Mouse (Mus musculus) erythroblast, embryonic 14.5 days (primary cell): Measurements from ENCODE around the gene Rad1. TPM values are rescaled to one million over a fixed set of nuclear protein-coding genes. Genes with fewer than 3 reads are reported as not detected.
"Not testable (repeated sequence)": the region's sequence is repeated elsewhere in the genome, so short reads cannot be mapped to it uniquely, and the experiment has no call there.

Source experiments
- H3K27me3 ChIP-seq: 2 replicates; pipeline ENCODE4 v1.6.1; 2012; ENCODE audit warnings: inconsistent platforms; ENCODE audit not compliant: control insufficient read depth
- H3K36me3 ChIP-seq: 2 replicates; pipeline ENCODE4 v1.6.1; 2012; ENCODE audit warnings: mild to moderate bottlenecking, inconsistent platforms; ENCODE audit not compliant: control insufficient read depth
- H3K4me1 ChIP-seq: 2 replicates; pipeline ENCODE4 v1.6.1; 2012; ENCODE audit warnings: inconsistent platforms; ENCODE audit not compliant: control insufficient read depth
- H3K4me3 ChIP-seq: replicated peaks from 2 replicates; pipeline ENCODE3; 2012; ENCODE audit warnings: moderate library complexity, mild to moderate bottlenecking, inconsistent platforms
- H3K9me3 ChIP-seq: 2 replicates; pipeline ENCODE4 v1.6.1; 2012; ENCODE audit warnings: low read length, inconsistent platforms, mixed read lengths; ENCODE audit not compliant: control insufficient read depth
- GATA1 ChIP-seq: IDR thresholded peaks from 2 replicates; pipeline ENCODE4 v1.6.1; 2012; ENCODE audit warnings: low read length, inconsistent platforms, mixed read lengths
- TAL1 ChIP-seq: IDR thresholded peaks from 3 replicates; pipeline ENCODE4 v1.6.1; 2012; ENCODE audit warnings: low read length, inconsistent platforms, mixed read lengths
- polyA plus RNA-seq: library from polyadenylated mRNA; stranded (reverse); fragments of >175 nt; gene quantifications from 2 replicates; pipeline ENCODE4 v1.2.3, GENCODE M21; 2012

The Rad1 gene
- polyA plus RNA-seq, 1 experiment, result 0.54 TPM

DNA sequence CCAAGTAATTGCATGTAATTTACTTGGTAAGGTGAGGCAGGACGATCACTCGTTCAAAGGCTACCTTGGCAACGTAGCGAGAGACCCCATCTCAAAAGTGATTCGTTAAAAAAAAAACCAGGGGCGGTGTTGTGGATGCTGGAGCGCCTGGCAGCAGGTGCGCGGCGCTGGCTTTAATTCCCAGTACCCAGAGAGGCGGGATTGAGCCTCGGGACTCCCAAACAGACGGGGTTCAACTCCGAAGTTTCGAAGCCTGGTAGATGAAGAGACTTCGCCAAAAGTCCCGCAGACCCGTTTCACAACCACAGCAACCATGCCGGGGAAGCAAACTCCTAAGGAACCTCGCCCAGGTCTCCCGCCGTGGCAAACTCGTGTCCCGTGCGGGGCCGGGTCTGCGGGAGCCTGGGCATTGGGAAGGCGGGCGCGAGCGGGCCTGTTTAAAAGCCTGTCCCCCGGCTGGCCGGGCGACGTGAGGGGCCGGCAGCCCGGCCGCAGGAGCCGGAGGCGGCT lies 16.1 kb upstream of the Rad1 start:
- Histone ChIP-seq H3K27me3 (no peaks in the 10 kb centered on the region), H3K4me3 (peak overlapping the region; percentile 80)

DNA sequence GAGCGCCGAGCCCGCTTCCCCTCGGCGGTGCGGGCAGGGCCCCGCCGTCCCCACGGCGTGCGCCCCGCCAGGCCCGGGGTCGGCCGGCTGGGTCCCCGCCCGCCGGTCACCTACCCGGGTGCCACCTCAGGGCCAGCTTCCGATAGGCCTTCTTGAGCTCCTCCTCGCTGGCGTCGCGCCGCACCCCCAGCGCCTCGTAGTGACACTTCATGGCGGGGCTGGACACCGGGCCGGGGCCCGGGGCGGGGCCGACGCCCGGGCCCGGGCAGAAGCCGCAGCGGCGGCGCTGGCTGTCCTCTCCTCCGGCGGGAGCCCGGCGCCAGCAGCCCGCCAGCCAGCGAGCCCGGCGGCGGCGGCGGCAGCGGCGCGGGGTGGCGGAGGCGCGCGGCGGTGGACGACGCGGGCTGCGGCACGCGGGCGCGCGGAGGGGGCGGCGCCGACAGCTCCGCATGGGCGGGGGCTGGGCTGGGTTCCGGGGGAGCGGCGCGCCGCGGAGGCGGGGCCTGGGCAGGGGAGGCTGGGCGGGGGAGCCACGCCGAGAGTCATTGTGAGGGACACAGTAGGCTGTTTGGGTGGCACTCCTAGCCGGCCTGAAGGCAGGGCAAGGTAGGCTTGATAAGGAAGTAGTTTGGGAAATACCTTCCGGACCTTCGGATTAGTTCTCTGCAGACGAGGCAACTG lies 15.5 kb upstream of the Rad1 start, which contains the start of gene Dnajc21:
TSS of gene Dnajc21 (minus strand) at position 366 of the 681 bp plus-strand sequence.
- Histone ChIP-seq H3K9me3 (no peaks in the 10 kb centered on the region), H3K27me3 (no peaks in the 10 kb centered on the region), H3K4me1 (peaks cover 27% of the 10 kb centered on the region), H3K36me3 (peaks cover 7% of the 10 kb centered on the region), H3K4me3 (peak within 1 kb of the TSS; percentile 80)
- TF ChIP-seq TAL1, result no peak
- no peak for TF ChIP-seq GATA1

More for the DNA sequence above, 16.1 kb upstream of the Rad1 start:
- TF ChIP-seq TAL1 (no peak), GATA1 (no peak)
- Histone ChIP-seq H3K36me3 (peaks cover 3% of the 10 kb centered on the region), H3K9me3 (no peaks in the 10 kb centered on the region), H3K4me1 (peaks cover 27% of the 10 kb centered on the region)

DNA sequence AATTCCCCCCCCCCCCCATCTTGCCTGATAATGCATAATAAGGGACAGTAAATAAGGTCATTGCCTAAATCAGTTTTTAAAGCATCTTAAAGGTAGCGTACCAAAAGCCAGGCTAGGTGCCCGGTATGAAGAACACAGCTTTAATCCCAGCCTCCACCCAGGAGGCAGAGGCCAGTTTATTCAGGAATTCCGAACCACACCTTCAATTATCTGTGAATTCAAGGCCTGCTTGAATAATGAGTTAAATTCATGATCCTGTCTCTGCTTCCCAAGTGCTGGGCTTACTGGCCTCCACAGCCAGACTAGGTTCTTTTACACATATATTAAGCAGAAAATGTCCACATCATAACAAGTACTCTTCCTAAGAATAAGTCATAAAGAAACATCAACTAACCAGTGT lies 14.9 kb upstream of the Rad1 start:
- H3K4me1 ChIP-seq, result peaks cover 27% of the 10 kb centered on the region
- H3K27me3 ChIP-seq, result no peaks in the 10 kb centered on the region
- no peaks in the 10 kb centered on the region for H3K9me3 ChIP-seq
- TF ChIP-seq TAL1 (no peak), GATA1 (no peak)
- H3K36me3 ChIP-seq, result peaks cover 14% of the 10 kb centered on the region
- peak overlapping the region; percentile 80 for H3K4me3 ChIP-seq

DNA sequence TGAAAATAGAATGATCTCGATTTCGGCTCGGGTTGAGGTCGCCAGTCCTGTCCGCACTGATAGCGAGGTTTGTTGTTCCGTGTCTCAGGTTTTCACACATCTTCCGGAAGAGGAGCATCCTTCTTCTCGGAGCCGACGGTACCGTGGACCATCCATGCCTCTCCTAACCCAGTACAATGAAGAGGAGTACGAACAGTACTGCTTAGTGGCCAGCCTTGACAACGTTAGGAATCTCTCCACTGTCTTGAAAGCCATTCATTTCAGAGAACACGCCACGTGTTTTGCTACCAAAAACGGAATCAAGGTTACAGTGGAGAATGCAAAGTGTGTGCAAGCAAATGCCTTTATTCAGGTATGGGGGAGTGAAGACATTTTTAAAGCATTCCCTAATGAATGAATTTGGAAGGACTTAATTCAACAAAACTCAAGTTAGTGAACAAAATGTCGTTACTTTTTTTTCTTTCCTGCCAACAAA lies 584 bp downstream of the Rad1 start:
- no peaks in the 10 kb centered on the region for H3K27me3 ChIP-seq
- no peak for TF ChIP-seq TAL1
- H3K4me1 ChIP-seq, result peaks cover 28% of the 10 kb centered on the region
- H3K36me3 ChIP-seq, result peaks cover 51% of the 10 kb centered on the region
- H3K9me3 ChIP-seq, result no peaks in the 10 kb centered on the region
- peak overlapping the region; percentile 70 for H3K4me3 ChIP-seq

DNA sequence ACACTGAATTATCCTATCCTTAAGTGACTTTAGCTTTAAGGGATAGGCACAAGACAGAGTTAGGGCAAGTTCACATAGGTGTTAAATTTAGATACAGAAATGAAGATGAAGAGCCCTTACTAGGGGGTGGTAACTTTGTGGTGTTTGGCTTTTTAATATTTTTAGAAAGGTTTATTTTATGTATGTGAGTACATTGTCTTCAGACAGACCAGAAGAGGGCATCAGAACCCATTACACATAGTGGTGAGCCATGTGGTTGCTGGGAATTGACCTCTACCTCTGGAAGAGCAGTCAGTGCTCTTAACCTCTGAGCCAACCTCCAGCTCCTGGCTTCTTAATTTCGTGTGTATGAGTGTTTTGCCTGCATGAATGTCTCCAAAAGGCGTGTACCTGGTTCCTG lies 1.4 kb downstream of the Rad1 start:
- no peaks in the 10 kb centered on the region for H3K9me3 ChIP-seq
- peaks cover 28% of the 10 kb centered on the region for H3K4me1 ChIP-seq
- no peaks in the 10 kb centered on the region for H3K27me3 ChIP-seq
- TF ChIP-seq GATA1 (no peak), TAL1 (no peak)
- H3K4me3 ChIP-seq, result peak overlapping the region; percentile 70
- H3K36me3 ChIP-seq, result peaks cover 52% of the 10 kb centered on the region

DNA sequence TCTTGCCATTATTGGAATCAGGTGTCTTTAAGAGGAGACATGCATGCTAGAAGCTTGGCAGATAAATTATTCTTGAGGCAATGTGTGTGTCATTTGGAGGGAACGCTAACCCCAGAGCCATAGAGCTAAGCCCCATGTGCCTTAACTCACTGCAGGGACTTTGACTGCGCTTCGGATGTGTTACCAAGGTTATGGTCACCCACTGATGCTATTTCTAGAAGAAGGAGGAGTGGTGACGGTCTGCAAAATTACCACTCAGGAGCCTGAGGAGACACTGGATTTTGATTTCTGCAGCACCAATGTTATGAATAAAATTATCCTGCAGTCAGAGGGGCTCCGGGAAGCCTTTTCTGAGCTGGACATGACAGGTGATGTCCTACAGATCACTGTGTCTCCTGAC lies 4.3 kb downstream of the Rad1 start:
- no peaks in the 10 kb centered on the region for H3K27me3 ChIP-seq
- H3K36me3 ChIP-seq, result peaks cover 56% of the 10 kb centered on the region
- peaks cover 17% of the 10 kb centered on the region for H3K4me1 ChIP-seq
- no peak for TF ChIP-seq GATA1
- no peak for TF ChIP-seq TAL1
- H3K9me3 ChIP-seq, result no peaks in the 10 kb centered on the region
- no peak overlapping the region for H3K4me3 ChIP-seq

DNA sequence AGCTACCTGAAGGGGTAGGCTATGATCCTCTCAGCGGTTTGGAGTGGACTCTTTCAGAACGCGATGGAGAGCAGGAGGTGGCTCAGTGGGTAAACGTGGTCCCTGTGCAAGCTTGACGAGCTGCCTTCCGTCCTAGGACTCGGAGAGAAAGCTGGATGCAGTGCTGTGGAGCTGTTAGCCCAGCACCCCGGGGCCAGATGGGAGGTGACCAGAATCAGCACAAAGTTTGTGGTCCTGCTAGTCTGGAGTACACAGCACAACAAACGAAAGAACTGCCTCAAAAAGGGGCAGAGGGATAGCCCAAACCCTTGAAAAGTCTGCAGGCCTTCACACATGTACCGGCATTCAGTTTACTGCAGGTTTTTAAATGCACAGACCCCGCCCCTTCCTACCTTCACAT lies 10.1 kb downstream of the Rad1 start:
- Histone ChIP-seq H3K4me3 (no peak overlapping the region), H3K27me3 (no peaks in the 10 kb centered on the region), H3K36me3 (peaks cover 37% of the 10 kb centered on the region), H3K4me1 (no peaks in the 10 kb centered on the region), H3K9me3 (no peaks in the 10 kb centered on the region)
- no peak for TF ChIP-seq GATA1
- no peak for TF ChIP-seq TAL1

DNA sequence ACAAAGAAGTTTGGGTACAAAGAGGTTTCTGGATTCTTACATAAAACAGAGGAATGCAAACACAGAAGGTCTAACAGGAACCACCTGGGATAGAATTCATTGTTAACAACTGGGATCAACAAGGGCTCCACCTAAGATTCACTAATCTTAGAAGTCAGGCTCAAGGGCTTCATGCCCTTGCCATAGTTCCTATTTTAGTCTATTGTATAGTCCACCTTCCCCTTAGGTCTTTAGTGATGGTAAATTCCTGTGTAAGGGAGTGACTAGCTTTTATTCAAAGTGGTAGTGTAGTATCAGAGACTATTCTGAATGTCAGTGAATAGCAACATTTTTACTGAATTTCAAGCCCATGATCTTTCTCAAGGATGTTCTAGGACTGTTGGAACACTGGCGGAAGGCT lies 10.9 kb downstream of the Rad1 start:
- H3K27me3 ChIP-seq, H3K4me3 ChIP-seq, H3K4me1 ChIP-seq, H3K9me3 ChIP-seq: not testable (repeated sequence)
- peaks cover 32% of the 10 kb centered on the region for H3K36me3 ChIP-seq

DNA sequence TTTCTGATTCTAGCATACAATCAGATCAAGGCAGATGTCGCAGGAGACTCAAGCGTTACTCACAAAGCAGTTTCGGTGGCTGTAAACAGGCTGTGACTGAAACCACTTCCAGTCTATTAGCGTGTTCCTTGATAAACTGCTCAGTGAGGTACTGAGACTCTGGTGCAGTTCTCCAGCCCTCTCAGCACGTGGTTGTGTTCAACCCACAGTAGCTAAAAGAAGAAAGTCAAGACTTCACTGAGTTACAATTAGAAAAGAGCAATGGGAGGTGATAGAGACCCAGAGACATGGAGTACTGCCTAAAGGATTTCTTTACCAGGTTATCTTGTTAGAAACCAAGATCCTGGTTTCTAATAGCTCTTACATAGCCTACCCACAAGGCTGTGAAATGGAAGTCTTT lies 13.8 kb downstream of the Rad1 start:
- Histone ChIP-seq H3K4me1 (no peaks in the 10 kb centered on the region), H3K4me3 (no peak overlapping the region), H3K36me3 (peaks cover 12% of the 10 kb centered on the region), H3K9me3 (no peaks in the 10 kb centered on the region), H3K27me3 (no peaks in the 10 kb centered on the region)
- TF ChIP-seq TAL1 (no peak), GATA1 (no peak)

DNA sequence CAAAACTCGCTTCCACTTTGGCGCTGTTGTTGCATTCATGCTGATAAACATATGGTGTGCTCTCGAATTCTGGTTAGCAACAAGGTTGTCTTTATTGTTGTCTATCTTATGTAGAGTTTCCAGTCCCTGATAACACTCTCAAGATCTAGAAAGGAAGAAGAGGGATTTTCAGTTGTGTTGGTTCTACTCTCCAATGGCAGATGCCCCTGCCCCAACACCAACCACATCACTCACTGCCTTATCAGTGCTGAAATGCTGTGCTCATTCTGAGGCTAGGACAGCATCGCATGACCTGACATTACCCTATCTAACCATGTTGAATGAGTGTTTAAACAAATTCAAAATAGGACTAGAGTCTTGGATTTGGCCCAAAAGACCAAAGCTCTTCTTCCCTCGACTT lies 14.2 kb downstream of the Rad1 start:
- H3K36me3 ChIP-seq, result peaks cover 9% of the 10 kb centered on the region
- H3K4me1 ChIP-seq, result no peaks in the 10 kb centered on the region
- H3K4me3 ChIP-seq, result no peak overlapping the region
- H3K9me3 ChIP-seq, result no peaks in the 10 kb centered on the region
- H3K27me3 ChIP-seq, result no peaks in the 10 kb centered on the region
- TF ChIP-seq GATA1 (no peak), TAL1 (no peak)
